Mouse (Mus musculus): ENCODE results near the gene Cd5l. TPM values are rescaled to one million over a fixed set of nuclear protein-coding genes. Genes with fewer than 3 reads are reported as not detected.

Gene Cd5l
- polyA plus RNA-seq, 1 experiment = 0.55 TPM

GRCm38 (mm10) chr3:87408171-87408570 lies 50.5 kb downstream of the Cd5l start:
- TF ChIP-seq POLR2A (IDR thresholded peaks at IDR 0.05; ENCODE audit: low read depth, low read length) (no peak), CTCF (conservative IDR thresholded peaks at IDR 0.05; ENCODE audit: insufficient read depth, insufficient read length, low read depth, low read length) (peak; percentile 39)
- H3K4me1 ChIP-seq (ENCODE audit: control insufficient read depth, insufficient read depth, low read length) = no peaks in the 10 kb centered on the region
- WGBS = 27% methylated on average over 4 of the region's 4 CpGs
- H3K36me3 ChIP-seq (ENCODE audit: control insufficient read depth, insufficient read depth, low read length) = no peaks in the 10 kb centered on the region
- no peak overlapping the region for H3K4me3 ChIP-seq (ENCODE audit: insufficient read depth, low read depth, low read length)
- no peaks in the 10 kb centered on the region for H3K27me3 ChIP-seq (replicated peaks; ENCODE audit: control insufficient read depth, insufficient read depth, low read length)
- peak; percentile 24 for DNase-seq
- H3K27ac ChIP-seq (ENCODE audit: insufficient read depth, low read depth, low read length) = no peak overlapping the region

- no peak overlapping the region for H3K4me3 ChIP-seq (ENCODE audit: insufficient read depth, low read depth, low read length)
- no peaks in the 10 kb centered on the region for H3K36me3 ChIP-seq (ENCODE audit: control insufficient read depth, insufficient read depth, low read length)
- TF ChIP-seq CTCF (conservative IDR thresholded peaks at IDR 0.05; ENCODE audit: insufficient read depth, insufficient read length, low read depth, low read length) = no peak
- TF ChIP-seq POLR2A (IDR thresholded peaks at IDR 0.05; ENCODE audit: low read depth, low read length) = no peak
- no peak overlapping the region for H3K27ac ChIP-seq (ENCODE audit: insufficient read depth, low read depth, low read length)
- DNase-seq = no peak
- WGBS = 74% methylated on average over 4 of the region's 4 CpGs
- no peaks in the 10 kb centered on the region for H3K27me3 ChIP-seq (replicated peaks; ENCODE audit: control insufficient read depth, insufficient read depth, low read length)
- no peaks in the 10 kb centered on the region for H3K4me1 ChIP-seq (ENCODE audit: control insufficient read depth, insufficient read depth, low read length)
These were observed 51.7 kb downstream of the Cd5l start for GRCm38 (mm10) chr3:87409196-87409935.

- no peak overlapping the region for H3K4me3 ChIP-seq (ENCODE audit: insufficient read depth, low read depth, low read length)
- no peaks in the 10 kb centered on the region for H3K4me1 ChIP-seq (ENCODE audit: control insufficient read depth, insufficient read depth, low read length)
- no peaks in the 10 kb centered on the region for H3K36me3 ChIP-seq (ENCODE audit: control insufficient read depth, insufficient read depth, low read length)
- H3K27me3 ChIP-seq (replicated peaks; ENCODE audit: control insufficient read depth, insufficient read depth, low read length) = no peaks in the 10 kb centered on the region
- no peak for TF ChIP-seq POLR2A (IDR thresholded peaks at IDR 0.05; ENCODE audit: low read depth, low read length)
- TF ChIP-seq CTCF (conservative IDR thresholded peaks at IDR 0.05; ENCODE audit: insufficient read depth, insufficient read length, low read depth, low read length) = no peak
- no peak overlapping the region for H3K27ac ChIP-seq (ENCODE audit: insufficient read depth, low read depth, low read length)
- WGBS = 73% methylated on average over 6 of the region's 6 CpGs
- DNase-seq = no peak
These were observed 52.9 kb downstream of the Cd5l start for GRCm38 (mm10) chr3:87410605-87411004.

GRCm38 (mm10) chr3:87411150-87411549 lies 53.5 kb downstream of the Cd5l start:
- 14% methylated on average over 12 of the region's 12 CpGs for WGBS
- H3K36me3 ChIP-seq (ENCODE audit: control insufficient read depth, insufficient read depth, low read length) = no peaks in the 10 kb centered on the region
- no peak overlapping the region for H3K27ac ChIP-seq (ENCODE audit: insufficient read depth, low read depth, low read length)
- peak; percentile 17 for DNase-seq
- H3K4me1 ChIP-seq (ENCODE audit: control insufficient read depth, insufficient read depth, low read length) = no peaks in the 10 kb centered on the region
- no peaks in the 10 kb centered on the region for H3K27me3 ChIP-seq (replicated peaks; ENCODE audit: control insufficient read depth, insufficient read depth, low read length)
- H3K4me3 ChIP-seq (ENCODE audit: insufficient read depth, low read depth, low read length) = no peak overlapping the region
- TF ChIP-seq CTCF (conservative IDR thresholded peaks at IDR 0.05; ENCODE audit: insufficient read depth, insufficient read length, low read depth, low read length) (peak; percentile 72), POLR2A (IDR thresholded peaks at IDR 0.05; ENCODE audit: low read depth, low read length) (no peak)

GRCm38 (mm10) chr3:87420645-87421044 lies 63.0 kb downstream of the Cd5l start:
- Histone ChIP-seq H3K36me3 (ENCODE audit: control insufficient read depth, insufficient read depth, low read length) (no peaks in the 10 kb centered on the region), H3K4me1 (ENCODE audit: control insufficient read depth, insufficient read depth, low read length) (no peaks in the 10 kb centered on the region), H3K27ac (ENCODE audit: insufficient read depth, low read depth, low read length) (no peak overlapping the region), H3K4me3 (ENCODE audit: insufficient read depth, low read depth, low read length) (no peak overlapping the region), H3K27me3 (replicated peaks; ENCODE audit: control insufficient read depth, insufficient read depth, low read length) (no peaks in the 10 kb centered on the region)
- 74% methylated on average over 1 of the region's 1 CpGs for WGBS
- TF ChIP-seq CTCF (conservative IDR thresholded peaks at IDR 0.05; ENCODE audit: insufficient read depth, insufficient read length, low read depth, low read length) (no peak), POLR2A (IDR thresholded peaks at IDR 0.05; ENCODE audit: low read depth, low read length) (no peak)
- no peak for DNase-seq

Other genes starting within 250 kb of the Cd5l start
- gene Kirrel, start 183.1 kb upstream of the Cd5l start, polyA plus RNA-seq (2012; rRNA removed) = 10.0 and 10.2 TPM in 2 replicates
- gene Fcrls, start 94.1 kb upstream of the Cd5l start, polyA plus RNA-seq (2012; rRNA removed) = 1.0 and 1.5 TPM in 2 replicates
- gene Fcrl1, start 18.5 kb downstream of the Cd5l start, polyA plus RNA-seq (2012; rRNA removed) = 0.11 and 2.4 TPM in 2 replicates
- gene Fcrl5, start 77.9 kb downstream of the Cd5l start, polyA plus RNA-seq (2012; rRNA removed) = 0.09 TPM in 1 of 2 replicates, not detected in the other
- 8.4 and 9.1 TPM in 2 replicates for gene Etv3, start 167.5 kb downstream of the Cd5l start, polyA plus RNA-seq (2012; rRNA removed)

All from kidney, adult 2 months (tissue).